Mouse (Mus musculus) c-Kit-positive CD71-negative TER-119-negative erythroid progenitor cells, embryonic 14.5 days (primary cell): Measurements from ENCODE around the gene Bloc1s3.

Experiments
- DNase-seq: peaks from one replicate; pipeline ENCODE4 v3.0.0-alpha.2; 2013; ENCODE audit warnings: low read depth

The Bloc1s3 gene

GRCm38 (mm10) chr7:19508150-19508923, at the start of gene Bloc1s3, which contains the start of gene Trappc6a:
Gene Bloc1s3, minus strand, starts transcription at chr7:19508367.
Gene Trappc6a, plus strand, starts transcription at chr7:19508395.
- peak; percentile 88 for DNase-seq

DNA sequence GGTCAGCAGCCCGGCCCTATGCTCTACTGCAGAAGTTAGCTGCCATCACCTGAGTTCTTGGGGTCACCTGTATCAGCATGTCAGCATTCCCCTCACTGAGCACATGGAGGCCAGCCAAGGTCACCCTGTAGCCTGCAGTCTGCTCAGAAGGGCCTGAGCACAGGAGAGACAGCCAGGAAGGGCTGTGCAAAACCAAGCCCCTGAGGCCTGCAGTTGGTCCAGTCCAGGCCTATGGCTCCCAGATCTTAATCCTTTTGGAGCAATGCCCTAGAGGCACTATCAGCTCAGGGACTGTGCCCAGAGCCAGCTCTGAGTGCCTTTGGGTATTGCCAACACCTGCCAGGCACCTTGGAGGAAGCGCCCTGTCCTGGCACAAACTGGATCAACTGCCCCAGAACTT, 48.9 kb upstream of the Bloc1s3 start:
- no peak for DNase-seq

GRCm38 (mm10) chr7:19554168-19554567, 46.0 kb upstream of the Bloc1s3 start:
- DNase-seq, result no peak

DNA sequence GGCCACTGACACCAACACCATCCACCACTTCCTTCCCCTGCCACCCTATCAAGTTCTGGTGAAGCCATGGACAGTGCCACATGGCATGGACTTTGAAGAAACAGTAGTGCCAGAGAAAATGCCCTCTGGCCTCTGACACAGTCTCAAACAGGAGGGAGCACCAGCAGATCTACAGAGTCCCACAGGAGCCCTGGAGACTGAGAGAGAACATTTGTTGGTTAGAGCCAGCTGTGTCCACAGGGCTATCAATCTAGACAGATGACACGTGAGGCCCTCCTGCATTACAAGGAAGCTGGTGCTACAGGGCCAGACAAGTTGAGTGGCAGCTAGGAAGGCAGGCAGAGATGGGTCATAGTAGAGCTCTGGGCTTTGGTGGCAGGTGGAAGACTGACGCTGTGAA, 44.3 kb upstream of the Bloc1s3 start:
- no peak for DNase-seq

- no peak for DNase-seq
These were observed 43.5 kb upstream of the Bloc1s3 start for GRCm38 (mm10) chr7:19551634-19552033.

- DNase-seq, result no peak
These were observed 41.2 kb upstream of the Bloc1s3 start for GRCm38 (mm10) chr7:19549394-19549793.

- no peak for DNase-seq
These were observed 39.3 kb upstream of the Bloc1s3 start for GRCm38 (mm10) chr7:19547344-19547969.

GRCm38 (mm10) chr7:19546007-19546406, 37.8 kb upstream of the Bloc1s3 start:
- DNase-seq, result no peak

DNA sequence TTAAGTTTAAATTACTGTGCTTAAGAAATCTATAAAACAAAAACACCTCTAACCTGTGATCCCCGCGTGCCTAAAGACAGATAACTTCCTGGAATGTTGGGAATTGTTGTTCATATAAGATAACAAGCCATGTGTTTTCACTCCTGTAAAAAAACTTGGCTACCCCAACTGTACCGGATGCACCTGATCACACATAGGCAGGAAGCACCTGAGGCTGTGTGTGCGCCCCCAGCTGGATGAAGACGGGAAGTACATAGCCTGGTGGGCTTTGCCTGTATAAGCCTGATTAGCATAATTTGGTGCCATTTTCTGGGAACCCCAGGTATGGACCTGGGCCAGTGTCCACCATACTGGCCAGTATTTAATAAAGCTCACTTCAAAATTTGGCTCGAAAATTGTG, 35.4 kb upstream of the Bloc1s3 start:
- DNase-seq, result no peak

DNA sequence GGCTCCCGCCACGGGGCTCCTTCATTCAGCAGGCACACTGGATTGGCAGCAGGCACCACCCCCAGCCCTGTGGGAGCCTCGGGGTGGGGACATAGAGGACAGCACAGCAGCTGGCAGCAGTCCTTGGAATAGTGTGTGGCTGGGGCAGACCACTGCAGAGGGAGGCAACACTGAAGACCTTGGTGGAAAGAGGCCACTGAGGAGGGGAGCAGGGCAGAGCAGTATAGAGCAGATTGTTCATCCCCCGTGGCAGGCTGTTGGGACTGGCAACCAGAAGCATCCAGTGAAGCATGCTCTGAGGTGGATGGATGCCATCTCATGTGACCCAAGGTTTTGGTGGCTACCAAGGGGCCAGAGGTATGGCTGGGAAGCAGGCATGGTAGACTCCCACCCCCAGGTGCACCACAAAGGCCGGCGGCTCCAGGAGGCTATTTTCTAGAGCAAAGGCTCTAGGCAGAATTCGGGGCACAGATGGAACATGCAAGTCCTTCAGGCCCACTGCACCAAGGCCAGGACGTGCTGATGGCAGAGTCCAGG, 34.1 kb upstream of the Bloc1s3 start:
- DNase-seq, result no peak

DNA sequence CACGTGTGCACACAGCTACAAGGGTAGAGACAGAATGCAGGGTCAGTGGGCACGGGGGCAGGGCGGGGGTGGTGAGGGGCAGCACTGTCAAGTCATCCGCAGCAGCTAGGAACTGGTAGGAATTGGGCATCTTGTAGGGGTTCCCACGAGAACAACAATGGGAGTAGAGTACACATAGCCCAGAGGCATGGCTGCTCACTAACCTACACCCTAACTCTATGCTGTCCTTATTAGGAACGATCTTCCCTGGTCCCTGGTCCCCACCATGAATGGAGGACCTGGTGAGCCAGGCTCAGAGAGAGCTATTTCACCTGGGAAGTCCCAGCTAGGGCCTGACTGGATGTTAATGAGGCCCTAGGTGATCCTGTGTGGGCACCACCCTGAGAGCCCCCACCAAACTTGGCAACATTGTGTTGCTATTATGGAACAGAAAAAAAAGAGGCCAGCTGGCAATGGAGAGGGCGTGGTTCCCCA, 33.6 kb upstream of the Bloc1s3 start:
- DNase-seq, result no peak

DNA sequence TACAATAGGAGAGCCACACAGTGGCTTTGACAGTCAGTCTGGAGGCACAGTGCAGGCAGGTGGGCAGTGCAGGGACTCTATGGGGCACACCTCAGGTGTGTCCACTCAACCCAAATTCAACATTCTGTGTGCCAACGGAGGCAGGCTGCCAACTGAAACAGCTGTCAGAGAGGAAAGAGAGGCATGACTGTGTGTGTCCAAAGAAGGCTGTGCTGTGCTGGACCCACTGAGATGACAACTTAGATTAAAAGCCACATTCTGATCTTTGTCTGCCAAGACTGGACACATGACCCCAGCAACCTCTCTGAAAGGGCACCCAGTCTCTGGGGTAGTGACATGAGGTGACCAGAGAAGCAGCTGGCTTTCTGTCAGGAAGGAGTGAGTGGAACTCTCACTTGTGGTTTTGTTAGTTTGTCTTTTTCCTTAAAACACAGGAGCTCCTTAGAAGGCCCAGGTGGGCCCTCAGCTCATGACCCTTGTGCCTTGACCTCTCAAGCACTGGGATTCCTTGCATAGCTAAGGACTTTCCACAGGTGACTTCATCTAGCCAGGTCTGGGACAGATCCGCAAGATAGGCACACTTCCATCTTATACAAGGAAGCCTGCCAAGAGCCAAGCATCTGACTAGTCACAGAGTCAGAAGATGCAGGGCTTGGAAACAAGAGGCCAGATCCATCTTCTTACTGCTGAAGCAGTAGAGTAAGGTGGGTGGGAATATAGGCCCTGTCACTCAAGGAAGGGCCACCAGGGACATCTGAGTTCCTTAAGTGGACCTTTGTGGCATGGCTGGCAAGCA, 32.8 kb upstream of the Bloc1s3 start:
- no peak for DNase-seq

- no peak for DNase-seq
These were observed 26.5 kb upstream of the Bloc1s3 start for GRCm38 (mm10) chr7:19534676-19535075.

DNA sequence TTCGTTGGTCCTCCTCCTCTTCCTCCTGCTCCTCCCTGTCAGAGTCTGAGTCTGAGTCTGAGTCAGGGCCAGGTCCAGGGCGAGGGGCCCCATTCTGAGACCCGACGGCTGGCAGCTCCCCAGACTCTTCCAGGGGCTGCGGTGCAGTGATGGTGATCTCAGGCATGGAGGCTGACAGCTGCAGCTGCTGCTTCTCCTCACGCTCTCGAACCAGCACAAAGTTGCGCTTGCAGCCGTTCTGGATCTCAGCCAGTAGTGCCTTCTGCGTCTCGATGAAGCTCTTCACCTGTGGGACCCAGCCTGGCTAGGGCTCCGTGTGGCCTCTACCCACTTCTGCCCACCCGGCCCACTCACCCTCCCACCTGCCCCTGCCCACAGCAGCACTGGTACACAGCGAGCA, 24.1 kb upstream of the Bloc1s3 start:
- no peak for DNase-seq

GRCm38 (mm10) chr7:19531077-19531476, 22.9 kb upstream of the Bloc1s3 start:
- no peak for DNase-seq

- DNase-seq, result no peak
These were observed 16.9 kb upstream of the Bloc1s3 start for GRCm38 (mm10) chr7:19525105-19525481.

DNA sequence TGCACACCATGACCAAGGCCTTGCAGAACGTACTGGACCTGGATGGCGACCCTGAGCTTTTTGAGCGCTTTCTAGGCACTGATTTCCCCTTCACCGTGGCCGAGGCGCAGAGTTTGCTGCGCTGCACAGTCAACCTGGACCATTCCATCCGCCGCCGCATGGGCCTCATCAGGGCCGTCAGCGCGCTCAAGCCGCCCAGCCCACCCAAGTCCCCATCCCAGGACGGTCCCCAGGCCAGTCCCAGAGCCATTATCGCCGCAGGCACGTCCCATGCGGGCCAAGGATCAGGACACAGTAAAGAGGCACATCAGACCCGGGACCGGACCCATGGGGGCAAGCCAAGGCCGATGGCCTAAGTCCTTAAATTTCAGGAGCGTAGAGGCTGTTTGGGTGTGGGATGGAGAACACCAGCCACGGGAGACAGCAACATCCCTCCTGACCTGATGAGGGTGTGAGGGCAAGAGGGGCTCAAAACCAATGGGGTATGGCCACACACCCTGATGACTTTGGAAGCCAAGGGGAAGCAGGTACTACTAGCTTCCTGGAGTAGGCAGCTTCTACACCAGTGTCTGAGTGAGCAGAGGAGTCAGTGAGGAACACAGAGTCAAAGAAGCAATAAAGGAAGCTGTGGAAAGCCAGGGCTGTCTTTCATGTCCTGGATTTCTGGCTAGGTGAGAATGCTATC, 16.4 kb upstream of the Bloc1s3 start:
- DNase-seq, result no peak

DNA sequence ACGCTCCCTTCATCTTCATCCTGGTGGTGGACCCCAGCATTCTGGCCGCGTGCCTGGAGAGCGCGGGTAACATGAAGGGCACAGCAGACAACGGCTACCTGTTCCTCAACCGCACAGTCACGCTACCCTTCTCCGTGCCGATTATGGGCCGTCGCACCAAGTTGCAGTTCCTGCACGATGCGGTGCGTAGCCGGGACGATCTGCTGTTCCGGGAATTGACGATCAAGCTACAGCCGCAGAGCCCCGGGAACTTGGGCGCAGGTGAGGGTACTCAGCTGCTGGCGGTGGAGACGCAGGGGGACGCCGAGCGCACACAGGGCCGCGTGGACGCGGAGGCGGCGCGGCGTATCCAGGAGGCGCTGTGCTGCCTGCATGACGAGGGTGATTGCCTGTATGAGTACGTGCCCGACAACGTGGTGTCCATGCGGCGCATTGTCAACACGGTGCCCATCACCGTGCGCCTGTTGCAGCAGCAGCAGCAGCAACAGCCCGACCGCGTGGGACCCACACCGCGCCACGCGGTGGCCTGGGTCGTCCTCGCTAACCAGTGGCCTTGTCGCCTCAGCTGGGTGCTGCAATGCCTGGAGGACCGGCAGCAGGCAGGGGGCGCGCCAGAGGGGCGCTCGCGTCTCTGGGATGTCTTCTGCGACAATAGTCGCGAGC, 15.7 kb upstream of the Bloc1s3 start:
- no peak for DNase-seq

DNA sequence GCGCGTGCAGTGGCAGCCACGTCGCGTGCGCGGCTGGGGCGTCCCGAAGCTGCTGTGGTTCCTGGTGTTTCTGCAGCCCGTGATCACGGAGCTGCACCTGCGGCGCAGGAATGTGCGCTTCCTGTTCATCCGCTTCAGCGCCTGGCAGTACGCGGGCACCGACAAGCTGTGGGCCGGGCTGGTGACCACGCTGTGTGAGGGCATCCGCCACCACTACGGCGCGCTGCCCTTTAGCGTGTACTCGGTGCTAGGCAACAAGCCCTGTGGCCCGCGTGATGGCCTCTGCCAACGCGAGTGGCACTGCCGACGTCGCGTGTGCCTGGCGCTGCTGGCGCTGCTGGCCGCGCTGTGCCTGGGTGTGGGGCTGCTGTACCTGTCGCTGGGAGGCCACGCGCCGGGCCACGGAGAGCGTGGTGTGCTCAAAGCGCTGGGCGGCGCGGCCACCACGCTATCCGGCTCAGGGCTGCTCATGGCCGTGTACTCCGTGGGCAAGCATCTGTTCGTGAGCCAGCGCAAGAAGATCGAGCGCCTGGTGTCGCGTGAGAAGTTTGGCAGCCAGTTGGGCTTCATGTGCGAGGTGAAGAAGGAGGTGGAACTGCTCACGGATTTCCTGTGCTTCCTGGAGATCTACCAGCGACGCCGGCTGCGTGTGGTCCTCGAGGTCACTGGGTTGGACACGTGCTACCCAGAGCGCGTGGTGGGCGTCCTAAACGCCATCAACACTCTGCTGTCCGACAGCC, 15.0 kb upstream of the Bloc1s3 start:
- no peak for DNase-seq

- DNase-seq, result no peak
These were observed 11.9 kb upstream of the Bloc1s3 start for GRCm38 (mm10) chr7:19520032-19520431.
